Mouse (Mus musculus) thymus, adult 2 months (tissue): ENCODE measurements around the gene Zan. TPM values are rescaled to one million over a fixed set of nuclear protein-coding genes. Genes with fewer than 3 reads are reported as not detected.

Experiments
- DNase-seq: peaks from one replicate; pipeline ENCODE4 v3.0.0; 2021
- H3K27ac ChIP-seq: fragments of 200-500 bp; 2 replicates; pipeline ENCODE4 v1.5.1; 2012; ENCODE audit warnings: low read length, control low read depth; ENCODE audit not compliant: control insufficient read depth, insufficient read depth
- H3K27me3 ChIP-seq: fragments of 200-500 bp; 2 replicates; pipeline ENCODE4 v1.6.1; 2012; ENCODE audit warnings: mild to moderate bottlenecking, low read length, moderate library complexity, mixed read lengths; ENCODE audit not compliant: control insufficient read depth, insufficient read depth
- H3K36me3 ChIP-seq: fragments of 200-500 bp; 2 replicates; pipeline ENCODE4 v1.6.1; 2012; ENCODE audit warnings: mild to moderate bottlenecking, low read length, moderate library complexity; ENCODE audit not compliant: control insufficient read depth, insufficient read depth
- H3K4me1 ChIP-seq: fragments of 200-500 bp; replicated peaks from 2 replicates; pipeline ENCODE4 v1.6.1; 2012; ENCODE audit warnings: low read length; ENCODE audit not compliant: control insufficient read depth, insufficient read depth
- H3K4me3 ChIP-seq: fragments of 200-500 bp; 2 replicates; pipeline ENCODE4 v1.5.1; 2012; ENCODE audit warnings: mild to moderate bottlenecking, low read length, control low read depth, moderate library complexity; ENCODE audit not compliant: control insufficient read depth, insufficient read depth
- CTCF ChIP-seq: fragments of 200-500 bp; IDR thresholded peaks from 2 replicates; pipeline ENCODE4 v1.5.1; 2012; ENCODE audit warnings: mild to moderate bottlenecking, control low read depth, low read length, moderate library complexity, borderline replicate concordance; ENCODE audit not compliant: control insufficient read depth, poor library complexity, insufficient read depth; ENCODE audit errors: extremely low read depth
- POLR2A ChIP-seq: fragments of 200-500 bp; IDR thresholded peaks from 2 replicates; pipeline ENCODE4 v1.6.1; 2012; ENCODE audit warnings: mild to moderate bottlenecking, low read length, control low read depth, moderate library complexity; ENCODE audit not compliant: control insufficient read depth, poor library complexity, insufficient read depth; ENCODE audit errors: extremely low read depth
- WGBS: fragments of 180-500 bp; shearing (Covaris S2); methylation state at CpG from one replicate; pipeline ENCODE4 v1.1.7; 2018; 5-methylcytosine and 5-hydroxymethylcytosine counted together
- polyA plus RNA-seq: library from polyadenylated mRNA; depleted of rRNA; stranded (reverse); fragments of >200 nt; gene quantifications from 2 replicates; pipeline ENCODE4 v1.2.3, GENCODE M21; 2012

The Zan gene
- polyA plus RNA-seq, 1 experiment: 0.36 TPM

- H3K4me3 ChIP-seq: peak overlapping the region; percentile 5; the same call in 1 of the 2 replicates
Measured at GRCm38 (mm10) chr5:137350205-137351057, 126.4 kb downstream of the Zan start.

DNA sequence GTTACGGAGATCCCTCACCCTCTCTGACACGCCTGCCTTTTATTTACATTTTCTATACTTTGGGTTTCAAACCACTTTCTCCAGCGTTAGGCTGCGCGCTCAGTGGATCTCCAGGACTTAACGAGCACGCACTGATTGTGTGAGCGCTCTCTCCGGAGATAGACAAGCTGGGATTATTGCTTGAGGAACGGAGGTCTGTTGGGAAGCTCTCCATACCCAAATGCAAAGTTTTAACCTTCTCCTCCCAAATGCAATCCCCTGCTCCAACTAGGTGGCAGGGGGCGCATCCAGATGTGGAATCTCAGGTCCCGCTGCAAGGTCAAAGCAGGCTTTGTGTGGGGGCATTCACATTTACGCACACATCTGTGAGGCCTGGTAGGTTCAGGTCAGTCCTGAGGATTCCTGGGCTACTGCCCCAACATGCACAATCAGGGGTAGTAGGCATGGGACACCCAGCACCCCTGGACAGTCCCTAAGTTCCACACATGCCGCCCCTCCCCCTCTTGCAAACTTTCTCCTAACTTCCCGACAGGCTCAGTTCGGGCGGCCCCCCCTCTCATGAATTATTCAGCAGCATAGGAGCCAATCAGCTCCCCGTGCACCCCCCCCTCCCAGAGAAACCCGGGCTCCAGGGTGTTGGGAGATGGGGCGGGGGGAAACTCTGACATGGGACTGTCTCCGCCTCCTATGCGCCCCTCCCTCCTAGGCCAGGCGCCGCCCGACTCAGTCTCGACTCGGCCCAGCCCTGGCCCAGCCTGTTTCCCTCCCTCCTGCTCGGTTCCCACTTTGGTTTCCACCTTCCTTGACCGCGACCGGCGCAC, 127.3 kb downstream of the Zan start, which contains the start of gene Ephb4:
Gene Ephb4 (plus strand): TSS at position 726 of the 821 bp plus-strand sequence.
- TF ChIP-seq POLR2A: no peak
- no peak for TF ChIP-seq CTCF
- H3K36me3 ChIP-seq: no peaks in the 10 kb centered on the region
- H3K4me1 ChIP-seq: 0 out of 2 replicates have a peak, but pooled peaks cover 4% of the 10 kb centered on the region
- peaks cover 7% of the 10 kb centered on the region for H3K27me3 ChIP-seq
- DNase-seq: no peak
- H3K4me3 ChIP-seq: peak within 1 kb of the TSS; percentile 5; the same call in 1 of the 2 replicates
- 5% methylated on average over 31 of the region's 32 CpGs for WGBS
- no peak within 1 kb of the TSS for H3K27ac ChIP-seq

More at GRCm38 (mm10) chr5:137350205-137351057, 126.4 kb downstream of the Zan start:
- no peak for DNase-seq
- Histone ChIP-seq H3K36me3 (no peaks in the 10 kb centered on the region), H3K27ac (no peak overlapping the region), H3K27me3 (peaks cover 7% of the 10 kb centered on the region), H3K4me1 (0 out of 2 replicates have a peak, but pooled peaks cover 4% of the 10 kb centered on the region)
- TF ChIP-seq POLR2A: no peak
- TF ChIP-seq CTCF: no peak
- WGBS: 7% methylated on average over 55 of the region's 55 CpGs

GRCm38 (mm10) chr5:137348482-137349383, 128.1 kb downstream of the Zan start:
- Histone ChIP-seq H3K4me1 (0 out of 2 replicates have a peak, but pooled peaks cover 4% of the 10 kb centered on the region), H3K36me3 (no peaks in the 10 kb centered on the region), H3K4me3 (no peak overlapping the region), H3K27me3 (peaks cover 7% of the 10 kb centered on the region), H3K27ac (no peak overlapping the region)
- no peak for TF ChIP-seq POLR2A
- TF ChIP-seq CTCF: no peak
- 12% methylated on average over 33 of the region's 33 CpGs for WGBS
- DNase-seq: no peak

- DNase-seq: no peak
- TF ChIP-seq CTCF: no peak
- TF ChIP-seq POLR2A: no peak
- Histone ChIP-seq H3K36me3 (no peaks in the 10 kb centered on the region), H3K4me1 (0 out of 2 replicates have a peak, but pooled peaks cover 4% of the 10 kb centered on the region), H3K27me3 (peaks cover 7% of the 10 kb centered on the region), H3K4me3 (no peak overlapping the region), H3K27ac (no peak overlapping the region)
- WGBS: 86% methylated on average over 7 of the region's 7 CpGs
Measured at GRCm38 (mm10) chr5:137347856-137348255, 129.0 kb downstream of the Zan start.

DNA sequence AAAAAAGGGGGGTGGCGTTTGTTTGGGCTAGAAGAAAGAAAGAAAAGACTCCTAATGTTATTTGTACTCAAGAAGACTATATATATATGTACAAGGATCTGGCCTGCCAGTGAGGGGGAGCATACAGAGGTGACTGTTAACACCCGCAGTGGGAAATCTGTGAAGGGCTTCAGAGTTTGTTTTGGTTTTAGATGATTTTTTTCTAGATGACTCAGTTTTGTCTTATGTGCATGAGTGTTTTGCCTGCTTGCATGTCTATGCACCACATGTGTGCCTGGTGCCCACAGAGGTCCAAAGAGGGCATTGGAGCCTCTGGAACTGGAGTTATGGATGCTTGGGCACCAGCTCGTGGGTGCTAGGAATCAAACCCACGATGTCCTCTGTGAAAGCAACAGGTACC, 129.9 kb downstream of the Zan start:
- Histone ChIP-seq H3K36me3 (no peaks in the 10 kb centered on the region), H3K27ac (no peak overlapping the region), H3K27me3 (peaks cover 7% of the 10 kb centered on the region), H3K4me3 (no peak overlapping the region), H3K4me1 (0 out of 2 replicates have a peak, but pooled peaks cover 4% of the 10 kb centered on the region)
- DNase-seq: no peak
- WGBS: 92% methylated on average over 4 of the region's 4 CpGs
- TF ChIP-seq POLR2A (no peak), CTCF (no peak)
